Mouse (Mus musculus) kidney, postnatal 0 days (tissue): ENCODE measurements at regions not wholly inside any gene's neighbourhood (a gene's known extent, or its start where the extent isn't known, plus 50 kb on each side); places are given as distances from the start of the nearest gene placed in this dataset.
A peak's percentile ranks its signal among the peaks of the same experiment; 100 is the strongest.

ENCODE experiments used
- ATAC-seq: fragments of 200-750 bp; cut with Nextera tagmentation; replicated peaks from 2 replicates; pipeline ENCODE4 v1.8.0; 2017; ENCODE audit warnings: low read depth, moderate number of reproducible peaks, moderate TSS enrichment, moderate library complexity; ENCODE audit not compliant: low FRiP score
- DNase-seq: peaks from one replicate; pipeline ENCODE4 v3.0.0-alpha.2; 2016; ENCODE audit warnings: low spot score
- H3K27ac ChIP-seq: fragments of 300-500 bp; sonication (generic); 2 replicates; pipeline ENCODE4 v1.5.1; 2014; ENCODE audit warnings: mild to moderate bottlenecking
- H3K27me3 ChIP-seq: fragments of 300-500 bp; sonication (generic); 2 replicates; pipeline ENCODE4 v1.6.1; 2014; ENCODE audit warnings: low read length, mixed read lengths; ENCODE audit not compliant: insufficient read depth
- H3K36me3 ChIP-seq: fragments of 300-500 bp; sonication (generic); 2 replicates; pipeline ENCODE4 v1.6.1; 2014; ENCODE audit warnings: low read length, mixed read lengths; ENCODE audit not compliant: insufficient read depth
- H3K4me1 ChIP-seq: fragments of 300-500 bp; sonication (generic); replicated peaks from 2 replicates; pipeline ENCODE4 v1.6.1; 2014; ENCODE audit warnings: antibody characterized with exemption, low read length, mixed read lengths; ENCODE audit not compliant: insufficient read depth
- H3K4me2 ChIP-seq: fragments of 300-500 bp; sonication (generic); 2 replicates; pipeline ENCODE4 v1.6.1; 2014; ENCODE audit warnings: mild to moderate bottlenecking, low read length, moderate library complexity, mixed read lengths
- H3K4me3 ChIP-seq: fragments of 300-500 bp; sonication (generic); replicated peaks from 2 replicates; pipeline ENCODE4 v1.5.1; 2014; ENCODE audit warnings: low read depth, low read length
- H3K9ac ChIP-seq: fragments of 300-500 bp; sonication (generic); 2 replicates; pipeline ENCODE4 v1.6.1; 2014; ENCODE audit warnings: low read depth, low read length
- H3K9me3 ChIP-seq: fragments of 300-500 bp; sonication (generic); replicated peaks from 2 replicates; pipeline ENCODE4 v1.6.1; 2016; ENCODE audit warnings: low read length, inconsistent platforms, mixed read lengths
- CTCF ChIP-seq: IDR thresholded peaks from 2 replicates; pipeline ENCODE4 v1.5.1; 2016; ENCODE audit warnings: antibody characterized with exemption, low read depth, mild to moderate bottlenecking, moderate library complexity
- WGBS: fragments of 180-500 bp; shearing (Covaris S2); extraction: QIAGEN DNeasy Blood & Tissue Kit; methylation state at CpG from one replicate; pipeline ENCODE4 v1.1.7; 2014; 5-methylcytosine and 5-hydroxymethylcytosine counted together

DNA sequence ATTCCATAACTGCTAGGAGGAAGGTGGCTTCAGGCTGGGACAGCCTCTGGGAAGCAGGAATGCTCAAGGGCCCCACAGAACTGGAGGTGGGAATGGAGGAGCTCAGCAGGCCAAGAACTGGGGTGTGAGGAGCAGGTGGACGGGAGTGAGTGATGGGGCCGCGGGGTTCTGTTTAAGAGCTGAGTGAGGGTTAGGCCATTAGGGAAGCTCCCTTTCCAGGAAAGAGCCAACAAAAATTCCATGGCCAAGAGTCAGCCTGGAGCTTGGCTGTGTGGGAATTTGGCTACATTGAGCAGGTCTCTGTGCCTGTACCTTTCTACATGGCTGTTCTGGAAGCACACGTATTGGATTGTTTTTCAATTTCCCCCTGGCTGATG lies 139.4 kb upstream of the Ddhd1 start:
- no peak for ATAC-seq
- WGBS: 72% methylated on average over 4 of the region's 4 CpGs
- H3K27ac ChIP-seq: no peak overlapping the region

DNA sequence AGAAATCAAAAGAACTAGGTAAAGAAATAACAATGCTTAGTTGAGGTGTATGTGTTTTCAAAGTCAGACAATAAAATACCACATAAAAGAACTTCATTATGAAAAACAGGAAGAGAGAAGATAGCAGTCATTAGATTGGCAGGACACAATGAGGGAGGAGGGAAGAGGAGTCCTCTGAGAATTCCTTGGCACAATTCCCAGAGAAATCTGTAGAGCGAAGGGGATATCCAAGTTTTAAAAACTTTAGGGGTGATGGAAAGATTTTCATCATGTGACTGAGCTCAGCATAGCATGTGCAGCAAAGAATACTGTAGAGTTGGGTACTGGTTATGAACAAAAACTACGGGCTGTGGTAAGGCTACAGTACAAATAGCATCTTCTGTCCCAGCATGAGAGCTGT lies 141.3 kb upstream of the Ddhd1 start:
- 71% methylated on average over 2 of the region's 2 CpGs for WGBS
- TF ChIP-seq CTCF: no peak
- no peak overlapping the region for H3K4me2 ChIP-seq
- ATAC-seq (no peak), DNase-seq (peak; percentile 32)
- no peaks in the 10 kb centered on the region for H3K4me1 ChIP-seq
- no peaks in the 10 kb centered on the region for H3K27me3 ChIP-seq
- no peak overlapping the region for H3K9ac ChIP-seq
- no peak overlapping the region for H3K4me3 ChIP-seq
- no peaks in the 10 kb centered on the region for H3K9me3 ChIP-seq
- H3K27ac ChIP-seq: no peak overlapping the region
- no peaks in the 10 kb centered on the region for H3K36me3 ChIP-seq

More for the DNA sequence above, 139.4 kb upstream of the Ddhd1 start:
- no peak overlapping the region for H3K9ac ChIP-seq
- TF ChIP-seq CTCF: no peak
- DNase-seq: no peak
- no peak overlapping the region for H3K4me2 ChIP-seq
- H3K4me1 ChIP-seq: no peaks in the 10 kb centered on the region
- H3K9me3 ChIP-seq: no peaks in the 10 kb centered on the region
- no peaks in the 10 kb centered on the region for H3K36me3 ChIP-seq
- no peaks in the 10 kb centered on the region for H3K27me3 ChIP-seq
- no peak overlapping the region for H3K4me3 ChIP-seq

GRCm38 (mm10) chr14:45805950-45806349 lies 148.0 kb upstream of the Ddhd1 start:
- no peak overlapping the region for H3K4me2 ChIP-seq
- no peaks in the 10 kb centered on the region for H3K36me3 ChIP-seq
- ATAC-seq (no peak), DNase-seq (no peak)
- no peaks in the 10 kb centered on the region for H3K27me3 ChIP-seq
- WGBS: 92% methylated on average over 3 of the region's 3 CpGs
- no peak for TF ChIP-seq CTCF
- no peak overlapping the region for H3K9ac ChIP-seq
- no peaks in the 10 kb centered on the region for H3K4me1 ChIP-seq
- H3K27ac ChIP-seq: no peak overlapping the region
- H3K9me3 ChIP-seq: no peaks in the 10 kb centered on the region
- H3K4me3 ChIP-seq: no peak overlapping the region

GRCm38 (mm10) chr14:45806726-45807280 lies 148.9 kb upstream of the Ddhd1 start:
- Histone ChIP-seq H3K9ac (no peak overlapping the region), H3K9me3 (no peaks in the 10 kb centered on the region), H3K4me1 (no peaks in the 10 kb centered on the region), H3K36me3 (no peaks in the 10 kb centered on the region), H3K4me3 (no peak overlapping the region), H3K4me2 (no peak overlapping the region), H3K27me3 (no peaks in the 10 kb centered on the region), H3K27ac (no peak overlapping the region)
- ATAC-seq (no peak), DNase-seq (no peak)
- no peak for TF ChIP-seq CTCF
- 65% methylated on average over 7 of the region's 7 CpGs for WGBS

GRCm38 (mm10) chr14:45807767-45808166 lies 149.8 kb upstream of the Ddhd1 start:
- no peak for DNase-seq
- ATAC-seq: peak; percentile 57; the same call in 1 of the 2 replicates

DNA sequence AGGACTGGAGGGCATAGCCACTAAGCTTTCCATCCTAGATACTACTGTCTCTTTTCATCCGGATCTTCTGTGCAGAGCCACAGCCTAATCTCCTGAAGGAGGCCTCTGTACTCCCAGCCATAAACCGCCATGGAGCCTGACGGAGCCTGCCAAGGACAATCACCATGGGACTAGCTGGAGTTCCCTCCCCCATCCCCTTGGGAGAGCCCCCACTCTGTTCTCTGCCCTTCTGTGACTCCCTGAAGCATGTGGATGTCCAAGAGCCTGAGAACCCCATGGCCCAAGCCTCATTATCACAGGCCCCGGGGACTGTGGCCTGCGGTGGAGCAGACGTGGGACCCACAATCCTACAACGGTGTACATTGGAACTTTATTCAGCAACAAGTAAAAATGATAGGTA lies 151.5 kb upstream of the Ddhd1 start:
- Histone ChIP-seq H3K4me2 (no peak overlapping the region), H3K4me1 (no peaks in the 10 kb centered on the region), H3K4me3 (no peak overlapping the region), H3K9ac (no peak overlapping the region), H3K27ac (no peak overlapping the region), H3K36me3 (no peaks in the 10 kb centered on the region), H3K9me3 (no peaks in the 10 kb centered on the region), H3K27me3 (no peaks in the 10 kb centered on the region)
- DNase-seq: no peak
- WGBS: 85% methylated on average over 7 of the region's 7 CpGs
- no peak for TF ChIP-seq CTCF
- no peak for ATAC-seq

More at GRCm38 (mm10) chr14:45807767-45808166, 149.8 kb upstream of the Ddhd1 start:
- no peak overlapping the region for H3K9ac ChIP-seq
- H3K27ac ChIP-seq: peak overlapping the region; percentile 42; the same call in 1 of the 2 replicates
- H3K9me3 ChIP-seq: no peaks in the 10 kb centered on the region
- H3K4me2 ChIP-seq: no peak overlapping the region
- no peaks in the 10 kb centered on the region for H3K36me3 ChIP-seq
- H3K4me3 ChIP-seq: no peak overlapping the region
- no peaks in the 10 kb centered on the region for H3K27me3 ChIP-seq
- H3K4me1 ChIP-seq: no peaks in the 10 kb centered on the region
- 75% methylated on average over 7 of the region's 7 CpGs for WGBS
- no peak for TF ChIP-seq CTCF

GRCm38 (mm10) chr14:45810101-45810500 lies 152.2 kb upstream of the Ddhd1 start:
- H3K9ac ChIP-seq: no peak overlapping the region
- 73% methylated on average over 4 of the region's 4 CpGs for WGBS
- H3K9me3 ChIP-seq: no peaks in the 10 kb centered on the region
- H3K36me3 ChIP-seq: no peaks in the 10 kb centered on the region
- no peaks in the 10 kb centered on the region for H3K27me3 ChIP-seq
- DNase-seq (no peak), ATAC-seq (no peak)
- H3K4me3 ChIP-seq: no peak overlapping the region
- no peaks in the 10 kb centered on the region for H3K4me1 ChIP-seq
- TF ChIP-seq CTCF: no peak
- no peak overlapping the region for H3K27ac ChIP-seq
- H3K4me2 ChIP-seq: no peak overlapping the region
